In the genomic region with DNA sequence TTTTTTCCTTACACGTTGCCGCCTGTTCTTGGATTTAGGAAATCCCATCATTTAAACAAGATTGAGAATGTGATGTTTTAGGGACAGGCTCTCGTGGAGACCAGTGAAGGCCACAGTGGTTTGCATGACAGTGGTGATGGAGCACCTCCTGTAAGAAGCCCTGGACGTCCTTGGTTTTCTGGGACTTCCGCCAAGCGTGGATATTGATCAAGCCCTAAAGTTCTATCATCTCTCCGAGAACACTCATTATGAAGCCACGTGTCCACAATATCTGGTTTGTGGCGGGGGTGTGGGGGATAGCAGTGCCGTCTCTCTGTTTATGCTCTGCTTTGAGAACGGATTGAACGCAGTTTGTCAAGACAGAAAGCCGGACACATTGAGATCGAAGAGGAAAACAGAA, we compare ENCODE assay signal across 23 mouse cellular contexts.
DNase-seq lines count a peak whose midpoint lies in the region; ATAC-seq and TF ChIP-seq lines count a peak whose summit lies in the region.
"Had no signal": no experiment of that assay in that cellular context is flagged by ENCODE, and none has a peak within 500 bp of the region (broad histone marks: within the 10 kb centered on the region; RNA-seq: fewer than 3 reads in every experiment).

No protein-coding gene starts in this region.

- no peak overlapping the region for H3K4me3 ChIP-seq in olfactory bulb, adult 2 months (ENCODE audit: insufficient read depth, low read depth, low read length)
- H3K4me3 ChIP-seq in kidney, embryonic 16.5 days (ENCODE audit: low read length), result no peak overlapping the region
- H3K4me3 ChIP-seq: embryonic facial prominence, embryonic 15.5 days; erythroblast, embryonic 14.5 days; forebrain, embryonic 10.5 days; hindbrain, embryonic 13.5 days had no signal

- peak overlapping the region; percentile 83 for H3K27ac ChIP-seq in olfactory bulb, adult 2 months (ENCODE audit: insufficient read depth, low read depth, low read length)
- no peak overlapping the region for H3K27ac ChIP-seq in kidney, embryonic 16.5 days (ENCODE audit: low read length)
- H3K27ac ChIP-seq: embryonic facial prominence, embryonic 15.5 days; forebrain, embryonic 10.5 days; heart, embryonic 10.5 days; hindbrain, embryonic 13.5 days; hindbrain, postnatal 0 days had no signal

- WGBS in olfactory bulb, adult 2 months, result 92% methylated on average over 14 of the region's 14 CpGs
- 96% methylated on average over 14 of the region's 14 CpGs for WGBS in kidney, embryonic 16.5 days

- H3K9me3 ChIP-seq in kidney, embryonic 16.5 days (ENCODE audit: low read length), result peaks cover 9% of the 10 kb centered on the region; the same call in 1 of the 2 replicates
- H3K9me3 ChIP-seq: embryonic facial prominence, embryonic 15.5 days; hindbrain, embryonic 13.5 days had no signal

- peaks cover 69% of the 10 kb centered on the region for H3K36me3 ChIP-seq in kidney, embryonic 16.5 days (ENCODE audit: insufficient read depth, low read length)

- ATAC-seq in kidney, embryonic 16.5 days (ENCODE audit: low FRiP score, low TSS enrichment), result no peak
- ATAC-seq: activated CD4-positive, CD25-positive, alpha-beta regulatory T cell, adult 4 months; forebrain, embryonic 14.5 days; hindbrain, postnatal 0 days; Patski had no signal

- TF ChIP-seq POLR2A in olfactory bulb, adult 2 months (IDR thresholded peaks at IDR 0.05; ENCODE audit: insufficient read depth, low read depth, low read length), result no peak

- DNase-seq in ovary, adult 18-20 months (ENCODE audit: low spot score), result peak; percentile 63
- DNase-seq in ovary, postnatal 14 days (ENCODE audit: low spot score), result no peak
- peak; percentile 91 for DNase-seq in adrenal gland, adult 2 months
- DNase-seq in adrenal gland, postnatal 25 days, result peak; percentile 80
- DNase-seq in heart, postnatal 36 days, result no peak
- DNase-seq: cerebellum, adult 18-20 months; cerebellum, adult 9-11 months; embryo, embryonic 11 days; gastrocnemius, postnatal 36 days; heart, adult 18-20 months; heart, postnatal 10 days had no signal

- H3K4me1 ChIP-seq in olfactory bulb, adult 2 months (ENCODE audit: control insufficient read depth, insufficient read depth, low read length), result peaks cover 25% of the 10 kb centered on the region
- no peaks in the 10 kb centered on the region for H3K4me1 ChIP-seq in kidney, embryonic 16.5 days (ENCODE audit: insufficient read depth, low read length)
- H3K4me1 ChIP-seq: embryonic facial prominence, embryonic 15.5 days; forebrain, embryonic 10.5 days; heart, embryonic 10.5 days; hindbrain, embryonic 13.5 days had no signal

- intact Hi-C loops in heart, postnatal 36 days (cut with DNase I), result no loop called here

- TF ChIP-seq CTCF in olfactory bulb, adult 2 months (IDR thresholded peaks at IDR 0.05; ENCODE audit: insufficient read depth, low read depth, low read length), result no peak

- H3K4me2 ChIP-seq in kidney, embryonic 16.5 days (replicated peaks; ENCODE audit: low read depth, low read length), result no peak overlapping the region
- H3K4me2 ChIP-seq: embryonic facial prominence, embryonic 15.5 days; hindbrain, embryonic 13.5 days had no signal

- no peak overlapping the region for H3K9ac ChIP-seq in kidney, embryonic 16.5 days (replicated peaks; ENCODE audit: low read length)
- H3K9ac ChIP-seq: embryonic facial prominence, embryonic 15.5 days; hindbrain, embryonic 13.5 days had no signal

- no peaks in the 10 kb centered on the region for H3K27me3 ChIP-seq in kidney, embryonic 16.5 days (ENCODE audit: insufficient read depth, low read length)
- H3K27me3 ChIP-seq: CH12.LX; embryonic facial prominence, embryonic 15.5 days; hindbrain, embryonic 13.5 days; Patski had no signal

Comparison
In these comparisons a context has a peak if more than half of its experiments do, and no peak if none do; other contexts are left out.
1. DNase-seq: peak in ovary, adult 18-20 months (single experiment), adrenal gland, adult 2 months (single experiment) and adrenal gland, postnatal 25 days (single experiment); none in ovary, postnatal 14 days (single experiment) and heart, postnatal 36 days (0 of 2).